Mouse (Mus musculus): ENCODE measurements around the gene Vamp1. TPM values are rescaled to one million over a fixed set of nuclear protein-coding genes. Genes with fewer than 3 reads are reported as not detected.

Vamp1 gene
- polyA plus RNA-seq, 1 experiment from 2014 or later: 8.8 TPM

DNA sequence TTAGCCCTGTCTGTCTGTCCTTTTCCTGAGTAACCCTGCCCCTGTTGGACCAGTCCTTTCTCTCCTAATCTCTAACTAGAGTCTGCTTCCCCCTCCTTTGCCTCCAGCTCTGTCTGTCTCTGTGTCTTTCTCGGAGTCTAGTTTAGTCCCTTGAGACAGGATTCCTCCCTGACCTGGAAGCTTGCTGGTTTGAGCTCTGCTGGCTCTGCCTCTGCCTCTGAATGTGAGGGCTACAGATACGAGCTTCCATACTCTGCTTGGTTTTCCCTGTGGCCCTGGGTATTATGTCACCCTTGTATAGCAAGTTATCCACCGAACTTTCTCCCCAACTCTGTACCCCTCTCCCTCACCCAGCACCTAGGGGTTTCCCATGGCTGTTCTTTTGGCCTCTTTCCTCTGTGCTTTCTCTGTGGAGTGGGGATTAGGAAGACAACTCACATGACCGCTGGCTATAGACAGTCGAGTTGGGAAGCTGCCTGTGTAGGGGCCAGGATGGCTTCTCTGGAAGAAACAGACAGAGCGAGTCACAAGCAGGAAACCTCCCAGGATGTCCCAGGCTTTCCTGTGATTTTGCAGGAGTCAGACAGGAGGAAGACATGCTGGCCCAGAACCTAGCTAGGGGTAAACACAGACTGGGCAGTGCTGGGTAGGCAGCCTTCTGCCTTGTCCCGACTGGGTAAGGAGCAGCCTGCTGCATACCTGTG is 18.6 kb downstream of the Vamp1 start:
- no peak overlapping the region for H3K4me3 ChIP-seq (replicated peaks)
- 63% methylated on average over 7 of the region's 7 CpGs for WGBS
- H3K27ac ChIP-seq: no peak overlapping the region
- 0 out of 2 replicates have a peak overlapping the region, but pooled peaks have one; percentile 29 for H3K9ac ChIP-seq (replicated peaks)
- no peaks in the 10 kb centered on the region for H3K9me3 ChIP-seq
- no peak overlapping the region for H3K4me2 ChIP-seq (replicated peaks)
- peaks cover 17% of the 10 kb centered on the region for H3K4me1 ChIP-seq (replicated peaks)
- no peak for ATAC-seq
- H3K27me3 ChIP-seq: no peaks in the 10 kb centered on the region
- H3K36me3 ChIP-seq: no peaks in the 10 kb centered on the region

DNA sequence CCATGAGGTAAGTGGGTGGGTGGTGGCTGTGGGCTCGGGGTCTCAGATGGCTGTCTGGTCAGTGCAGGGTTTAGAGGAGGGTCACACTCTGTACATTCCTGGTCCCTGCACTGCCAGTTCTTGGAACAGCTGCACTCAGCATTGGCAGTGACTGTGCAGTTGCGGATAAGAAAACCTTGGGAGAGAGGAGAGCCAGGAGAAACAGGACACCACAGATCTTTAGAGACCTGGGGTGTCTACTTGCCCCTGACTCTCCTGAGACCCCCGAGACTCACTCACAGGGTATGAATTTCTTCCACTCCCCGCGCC is 19.1 kb downstream of the Vamp1 start:
- no peak for ATAC-seq
- H3K9me3 ChIP-seq: no peaks in the 10 kb centered on the region
- H3K4me1 ChIP-seq (replicated peaks): peaks cover 17% of the 10 kb centered on the region
- H3K4me2 ChIP-seq (replicated peaks): no peak overlapping the region
- H3K27ac ChIP-seq: no peak overlapping the region; the same call in 1 of the 2 replicates
- no peaks in the 10 kb centered on the region for H3K36me3 ChIP-seq
- H3K9ac ChIP-seq (replicated peaks): no peak overlapping the region
- H3K27me3 ChIP-seq: no peaks in the 10 kb centered on the region
- 86% methylated on average over 5 of the region's 5 CpGs for WGBS
- H3K4me3 ChIP-seq (replicated peaks): no peak overlapping the region

GRCm38 (mm10) chr6:125236341-125236740 is 21.0 kb downstream of the Vamp1 start:
- Histone ChIP-seq H3K9me3 (no peaks in the 10 kb centered on the region), H3K36me3 (no peaks in the 10 kb centered on the region), H3K4me1 (replicated peaks) (peaks cover 8% of the 10 kb centered on the region), H3K27me3 (no peaks in the 10 kb centered on the region), H3K27ac (no peak overlapping the region), H3K9ac (replicated peaks) (no peak overlapping the region), H3K4me3 (replicated peaks) (no peak overlapping the region), H3K4me2 (replicated peaks) (no peak overlapping the region)
- no peak for ATAC-seq
- 55% methylated on average over 6 of the region's 6 CpGs for WGBS

- Histone ChIP-seq H3K36me3 (no peaks in the 10 kb centered on the region), H3K4me1 (replicated peaks) (peaks cover 4% of the 10 kb centered on the region), H3K9me3 (no peaks in the 10 kb centered on the region), H3K4me2 (replicated peaks) (no peak within 1 kb of the TSS), H3K27ac (no peak within 1 kb of the TSS), H3K4me3 (replicated peaks) (no peak within 1 kb of the TSS), H3K27me3 (no peaks in the 10 kb centered on the region), H3K9ac (replicated peaks) (no peak within 1 kb of the TSS)
- WGBS: 27% methylated on average over 6 of the region's 6 CpGs
- ATAC-seq: no peak
These were observed 21.4 kb downstream of the Vamp1 start, which contains the start of gene Cd27 for GRCm38 (mm10) chr6:125236782-125237181. TSS of gene Cd27 (minus strand) at chr6:125237010.

- no peak for ATAC-seq
- H3K36me3 ChIP-seq: no peaks in the 10 kb centered on the region
- WGBS: 88% methylated on average over 4 of the region's 4 CpGs
- H3K4me3 ChIP-seq (replicated peaks): no peak overlapping the region
- H3K9me3 ChIP-seq: no peaks in the 10 kb centered on the region
- no peak overlapping the region for H3K9ac ChIP-seq (replicated peaks)
- H3K27ac ChIP-seq: no peak overlapping the region
- H3K4me1 ChIP-seq (replicated peaks): no peaks in the 10 kb centered on the region
- no peak overlapping the region for H3K4me2 ChIP-seq (replicated peaks)
- H3K27me3 ChIP-seq: no peaks in the 10 kb centered on the region
These were observed 22.1 kb downstream of the Vamp1 start for GRCm38 (mm10) chr6:125237421-125237820.

- no peaks in the 10 kb centered on the region for H3K36me3 ChIP-seq
- no peak overlapping the region for H3K4me3 ChIP-seq (replicated peaks)
- H3K9ac ChIP-seq (replicated peaks): no peak overlapping the region
- H3K4me2 ChIP-seq (replicated peaks): no peak overlapping the region
- no peaks in the 10 kb centered on the region for H3K27me3 ChIP-seq
- H3K27ac ChIP-seq: no peak overlapping the region
- 86% methylated on average over 6 of the region's 6 CpGs for WGBS
- H3K4me1 ChIP-seq (replicated peaks): no peaks in the 10 kb centered on the region
- ATAC-seq: no peak
- no peaks in the 10 kb centered on the region for H3K9me3 ChIP-seq
These were observed 23.0 kb downstream of the Vamp1 start for GRCm38 (mm10) chr6:125238396-125238795.

GRCm38 (mm10) chr6:125239547-125239946 is 24.2 kb downstream of the Vamp1 start:
- Histone ChIP-seq H3K9me3 (no peaks in the 10 kb centered on the region), H3K4me3 (replicated peaks) (no peak overlapping the region), H3K9ac (replicated peaks) (no peak overlapping the region), H3K36me3 (no peaks in the 10 kb centered on the region), H3K27ac (no peak overlapping the region), H3K4me1 (replicated peaks) (no peaks in the 10 kb centered on the region), H3K27me3 (no peaks in the 10 kb centered on the region), H3K4me2 (replicated peaks) (no peak overlapping the region)
- 94% methylated on average over 5 of the region's 5 CpGs for WGBS
- ATAC-seq: no peak

DNA sequence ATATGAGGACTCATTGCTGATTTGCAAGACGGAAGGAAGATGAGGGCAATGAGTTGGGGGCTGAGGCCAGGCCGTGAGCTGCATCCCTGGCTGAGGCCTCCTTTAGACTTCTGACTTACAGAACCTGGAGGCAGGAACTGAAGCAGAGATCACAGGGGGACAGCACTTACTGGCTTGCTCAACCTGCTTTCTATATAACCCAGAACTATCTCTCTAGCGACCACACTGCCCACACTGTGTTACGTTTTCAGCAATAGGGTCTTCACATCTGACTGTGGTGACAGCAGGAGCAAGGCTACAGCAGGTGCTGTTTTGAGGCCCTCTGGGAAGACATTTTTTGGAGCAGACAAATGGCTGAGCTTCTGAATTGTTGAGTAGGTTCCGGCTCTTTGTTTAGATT is 25.3 kb downstream of the Vamp1 start:
- no peak overlapping the region for H3K27ac ChIP-seq
- H3K4me1 ChIP-seq (replicated peaks): no peaks in the 10 kb centered on the region
- no peaks in the 10 kb centered on the region for H3K27me3 ChIP-seq
- H3K9me3 ChIP-seq: no peaks in the 10 kb centered on the region
- H3K36me3 ChIP-seq: no peaks in the 10 kb centered on the region
- no peak overlapping the region for H3K4me2 ChIP-seq (replicated peaks)
- no peak overlapping the region for H3K4me3 ChIP-seq (replicated peaks)
- ATAC-seq: no peak
- H3K9ac ChIP-seq (replicated peaks): no peak overlapping the region
- 88% methylated on average over 5 of the region's 5 CpGs for WGBS

DNA sequence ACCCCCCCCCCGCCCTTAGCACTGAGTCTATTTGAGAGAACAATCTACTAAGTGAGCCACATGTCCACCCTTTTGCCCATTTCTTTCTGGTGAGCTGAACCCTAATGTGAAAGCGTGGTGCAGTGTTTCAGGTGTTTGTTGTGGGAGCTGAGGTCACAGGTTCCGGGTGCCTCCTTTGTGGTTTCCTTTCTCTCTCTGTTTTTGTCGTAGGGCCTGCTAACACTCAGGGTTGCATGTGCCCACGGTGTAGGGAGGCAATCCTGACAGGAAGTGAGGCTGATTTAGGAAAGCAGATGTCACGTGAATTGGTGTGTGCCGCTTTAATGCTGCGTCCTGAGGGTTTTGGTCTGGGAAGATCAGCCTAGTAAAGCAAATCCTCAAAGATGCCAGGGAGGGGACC is 26.2 kb downstream of the Vamp1 start:
- no peak overlapping the region for H3K4me3 ChIP-seq (replicated peaks)
- WGBS: 84% methylated on average over 8 of the region's 8 CpGs
- no peak overlapping the region for H3K27ac ChIP-seq
- no peak overlapping the region for H3K9ac ChIP-seq (replicated peaks)
- no peak for ATAC-seq
- H3K4me1 ChIP-seq (replicated peaks): no peaks in the 10 kb centered on the region
- H3K27me3 ChIP-seq: no peaks in the 10 kb centered on the region
- no peaks in the 10 kb centered on the region for H3K36me3 ChIP-seq
- H3K4me2 ChIP-seq (replicated peaks): no peak overlapping the region
- no peaks in the 10 kb centered on the region for H3K9me3 ChIP-seq

DNA sequence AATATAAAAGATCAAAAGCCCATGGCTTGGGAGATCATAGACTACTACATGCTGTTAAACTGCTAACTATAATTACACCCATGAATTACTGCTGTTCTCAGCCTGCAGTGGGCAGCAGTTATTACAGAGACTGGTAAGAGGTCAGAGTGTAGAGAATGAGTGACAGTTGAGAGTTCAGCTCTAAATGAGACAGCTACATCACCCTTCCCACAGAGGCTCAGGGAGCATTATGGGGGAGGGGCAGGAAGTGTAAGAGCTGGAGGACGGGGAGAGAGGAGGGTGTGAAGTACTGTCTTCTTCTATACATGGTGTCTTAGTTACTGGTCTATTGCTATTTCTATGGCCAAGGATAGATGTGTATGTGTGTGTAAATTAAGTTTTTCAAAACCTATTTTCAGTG is 29.2 kb downstream of the Vamp1 start:
- Histone ChIP-seq H3K4me1 (replicated peaks) (no peaks in the 10 kb centered on the region), H3K27ac (no peak overlapping the region), H3K36me3 (no peaks in the 10 kb centered on the region), H3K4me3 (replicated peaks) (no peak overlapping the region), H3K4me2 (replicated peaks) (no peak overlapping the region), H3K9ac (replicated peaks) (no peak overlapping the region), H3K27me3 (no peaks in the 10 kb centered on the region), H3K9me3 (no peaks in the 10 kb centered on the region)
- no peak for ATAC-seq
- WGBS: 42% methylated on average over 1 of the region's 1 CpGs

- no peak for ATAC-seq
These were observed 36.9 kb downstream of the Vamp1 start for GRCm38 (mm10) chr6:125252285-125252684.

DNA sequence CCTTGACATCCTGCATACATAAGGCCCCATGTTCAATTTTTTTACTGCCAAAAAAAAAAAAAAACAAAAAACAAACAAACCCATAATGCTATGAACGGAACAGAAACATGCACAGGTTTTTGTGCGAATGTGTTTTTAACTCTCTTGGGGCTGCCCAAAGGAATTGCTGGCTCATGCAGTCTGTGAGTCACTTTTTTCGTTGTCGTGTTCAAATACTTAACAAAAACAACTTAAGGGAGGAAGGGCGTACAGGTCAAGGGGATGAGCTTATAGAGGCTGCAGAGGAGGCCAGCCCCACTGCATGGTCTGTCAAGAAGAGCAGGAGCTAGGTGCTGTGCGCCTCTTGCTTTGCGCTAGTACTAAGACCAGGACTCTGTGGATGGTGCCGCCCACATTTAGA is 37.4 kb downstream of the Vamp1 start:
- ATAC-seq: no peak
- WGBS: 92% methylated on average over 8 of the region's 8 CpGs

More at GRCm38 (mm10) chr6:125252285-125252684, 36.9 kb downstream of the Vamp1 start:
- Histone ChIP-seq H3K4me2 (replicated peaks) (no peak overlapping the region), H3K4me1 (replicated peaks) (no peaks in the 10 kb centered on the region), H3K27me3 (no peaks in the 10 kb centered on the region), H3K27ac (no peak overlapping the region), H3K9ac (replicated peaks) (no peak overlapping the region), H3K9me3 (peaks cover 3% of the 10 kb centered on the region; the same call in 1 of the 2 replicates), H3K4me3 (replicated peaks) (no peak overlapping the region), H3K36me3 (no peaks in the 10 kb centered on the region)
- 93% methylated on average over 3 of the region's 3 CpGs for WGBS

More for the DNA sequence above, 37.4 kb downstream of the Vamp1 start:
- H3K9ac ChIP-seq (replicated peaks): no peak overlapping the region
- no peaks in the 10 kb centered on the region for H3K27me3 ChIP-seq
- no peaks in the 10 kb centered on the region for H3K36me3 ChIP-seq
- no peak overlapping the region for H3K4me3 ChIP-seq (replicated peaks)
- H3K4me2 ChIP-seq (replicated peaks): no peak overlapping the region
- H3K4me1 ChIP-seq (replicated peaks): no peaks in the 10 kb centered on the region
- peaks cover 3% of the 10 kb centered on the region; the same call in 1 of the 2 replicates for H3K9me3 ChIP-seq
- H3K27ac ChIP-seq: no peak overlapping the region

Measured in midbrain, embryonic 13.5 days (tissue).